Mouse (Mus musculus): ENCODE measurements around the gene Cfap206. TPM values are rescaled to one million over a fixed set of nuclear protein-coding genes. Genes with fewer than 3 reads are reported as not detected.

The Cfap206 gene
- 2.6 and 2.9 TPM in 2 replicates for polyA plus RNA-seq (2012; rRNA removed)

GRCm38 (mm10) chr4:34729851-34730341 lies at the start of gene Cfap206:
Gene Cfap206, minus strand, starts transcription at chr4:34730206.

GRCm38 (mm10) chr4:34777677-34778527 lies 47.9 kb upstream of the Cfap206 start, which contains the start of gene Smim8:
Gene Smim8, minus strand, starts transcription at chr4:34778423.

GRCm38 (mm10) chr4:34756163-34756562 lies 26.2 kb upstream of the Cfap206 start, which contains the start of gene Gm136:
Gene Gm136, minus strand, starts transcription at chr4:34756263.

GRCm38 (mm10) chr4:34686874-34687567 lies 43.0 kb downstream of the Cfap206 start, which contains the start of gene Slc35a1:
Gene Slc35a1, minus strand, starts transcription at chr4:34687438.

Other genes starting within 250 kb of the Cfap206 start
- gene Akirin2, start 179.3 kb downstream of the Cfap206 start, polyA plus RNA-seq (2012; rRNA removed): 134 and 150 TPM in 2 replicates
- 62.4 and 68.6 TPM in 2 replicates for gene Orc3, start 115.3 kb downstream of the Cfap206 start, polyA plus RNA-seq (2012; rRNA removed)
- 41.9 and 46.2 TPM in 2 replicates for gene Rars2, start 115.2 kb downstream of the Cfap206 start, polyA plus RNA-seq (2012; rRNA removed)
- gene Slc35a1, start 42.8 kb downstream of the Cfap206 start, polyA plus RNA-seq (2012; rRNA removed): 24.9 and 26.3 TPM in 2 replicates
- gene Gm136, start 26.1 kb upstream of the Cfap206 start, polyA plus RNA-seq (2012; rRNA removed): 0.05 TPM in 1 of 2 replicates, not detected in the other
- 23.3 and 24.3 TPM in 2 replicates for gene Smim8, start 48.2 kb upstream of the Cfap206 start, polyA plus RNA-seq (2012; rRNA removed)
- gene Zfp292, start 152.8 kb upstream of the Cfap206 start, polyA plus RNA-seq (2012; rRNA removed): 18.8 and 21.0 TPM in 2 replicates
- 1.1 TPM in 1 of 2 replicates, not detected in the other for gene Cga, start 163.6 kb upstream of the Cfap206 start, polyA plus RNA-seq (2012; rRNA removed)